In genomic region chr16:70335472-70335871, GRCm38 (mm10) we compare ENCODE assay signal across 21 mouse cellular contexts.
"Had no signal": no experiment of that assay in that cellular context is flagged by ENCODE, and none has a peak within 500 bp of the region (broad histone marks: within the 10 kb centered on the region; RNA-seq: fewer than 3 reads in every experiment).

No protein-coding gene starts in this region.

- H3K27ac ChIP-seq: heart, adult 2 months; hindbrain, embryonic 13.5 days; hindbrain, embryonic 15.5 days; hindbrain, postnatal 0 days; kidney, embryonic 15.5 days; kidney, postnatal 0 days; left cerebral cortex, adult 2 months; limb, embryonic 10.5 days; limb, embryonic 12.5 days had no signal

- DNase-seq: gastrocnemius, postnatal 14 days; gastrocnemius, postnatal 36 days; heart, adult 2 months; heart, postnatal 10 days; heart, postnatal 36 days; kidney, adult 11 months; kidney, adult 2 months; kidney, adult 9 months; kidney, postnatal 14 days; kidney, postnatal 36 days; liver had no signal

- H3K4me3 ChIP-seq: heart, adult 2 months; heart, embryonic 12.5 days; hindbrain, embryonic 13.5 days; hindbrain, embryonic 15.5 days; kidney, embryonic 15.5 days; layer of hippocampus, adult 2 months; left cerebral cortex, adult 2 months; limb, embryonic 10.5 days; limb, embryonic 12.5 days had no signal

- H3K4me1 ChIP-seq: heart, embryonic 12.5 days; hindbrain, embryonic 13.5 days; hindbrain, embryonic 15.5 days; kidney, embryonic 15.5 days; limb, embryonic 10.5 days; limb, embryonic 12.5 days had no signal

- ATAC-seq: hindbrain, postnatal 0 days had no signal

- H3K9me3 ChIP-seq: heart, embryonic 12.5 days; hindbrain, embryonic 13.5 days; hindbrain, embryonic 15.5 days; kidney, embryonic 15.5 days; limb, embryonic 10.5 days; limb, embryonic 12.5 days had no signal

- H3K36me3 ChIP-seq: heart, embryonic 12.5 days; hindbrain, embryonic 13.5 days; hindbrain, embryonic 15.5 days; kidney, embryonic 15.5 days; limb, embryonic 10.5 days; limb, embryonic 12.5 days had no signal

- H3K27me3 ChIP-seq: heart, embryonic 12.5 days; hindbrain, embryonic 13.5 days; hindbrain, embryonic 15.5 days; kidney, embryonic 15.5 days; limb, embryonic 12.5 days had no signal
